Mouse (Mus musculus): ENCODE data around the gene Frem2. TPM values are rescaled to one million over a fixed set of nuclear protein-coding genes. Genes with fewer than 3 reads are reported as not detected.

Gene Frem2
- 0.30 and 0.33 TPM in 2 replicates for polyA plus RNA-seq (2015; fragmentation: Nextera tagmentation; extraction: Ambion mirVana)

DNA sequence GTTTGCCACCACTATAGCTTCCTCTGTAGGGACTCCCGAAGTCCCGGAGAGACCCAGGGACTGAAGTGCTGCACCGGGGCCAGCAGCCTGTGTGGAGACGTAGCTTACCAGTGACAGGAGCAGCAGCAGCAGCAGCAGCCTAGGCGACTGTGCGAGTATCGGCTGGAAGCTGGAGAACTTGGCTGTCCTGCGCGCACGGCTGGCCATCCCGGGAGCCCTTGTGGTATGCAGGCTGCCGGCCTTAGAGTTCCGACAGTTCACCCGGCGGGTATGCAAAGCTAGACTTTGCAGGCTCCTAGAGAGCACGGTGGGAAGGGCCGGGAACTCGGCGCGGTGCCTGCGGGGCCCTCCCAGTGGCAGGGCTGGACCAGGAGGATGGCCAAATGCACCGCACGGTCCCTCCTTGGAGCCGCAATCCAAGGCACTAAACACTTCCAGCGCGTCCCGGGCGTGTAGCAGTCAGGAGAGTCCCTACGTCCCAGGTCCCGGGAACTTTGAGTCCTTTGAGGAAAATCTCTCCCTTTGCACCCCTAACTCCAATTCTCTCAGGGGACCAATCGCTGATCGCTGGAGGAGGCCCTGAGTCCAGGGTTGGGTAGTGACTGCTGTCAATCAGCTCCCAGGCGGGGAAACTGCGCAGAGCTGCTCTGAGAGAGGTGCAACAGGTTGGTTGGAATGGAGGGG, at the start of gene Frem2:
TSS of gene Frem2 (minus strand) at position 478 of the 684 bp plus-strand sequence.
- Histone ChIP-seq H3K36me3 (replicated peaks) (no peaks in the 10 kb centered on the region), H3K4me2 (peak within 1 kb of the TSS; percentile 62), H3K4me1 (replicated peaks) (no peaks in the 10 kb centered on the region; the same call in 1 of the 2 replicates), H3K27me3 (peaks cover 43% of the 10 kb centered on the region), H3K4me3 (replicated peaks) (peak within 1 kb of the TSS; percentile 44), H3K27ac (replicated peaks) (no peak within 1 kb of the TSS), H3K9me3 (replicated peaks) (no peaks in the 10 kb centered on the region; the same call in 1 of the 2 replicates), H3K9ac (no peak within 1 kb of the TSS)
- peak; percentile 78 for ATAC-seq (ENCODE audit: insufficient read depth)
- under 1% methylated on average over 34 of the region's 34 CpGs for WGBS (ENCODE audit: insufficient replicate concordance)

DNA sequence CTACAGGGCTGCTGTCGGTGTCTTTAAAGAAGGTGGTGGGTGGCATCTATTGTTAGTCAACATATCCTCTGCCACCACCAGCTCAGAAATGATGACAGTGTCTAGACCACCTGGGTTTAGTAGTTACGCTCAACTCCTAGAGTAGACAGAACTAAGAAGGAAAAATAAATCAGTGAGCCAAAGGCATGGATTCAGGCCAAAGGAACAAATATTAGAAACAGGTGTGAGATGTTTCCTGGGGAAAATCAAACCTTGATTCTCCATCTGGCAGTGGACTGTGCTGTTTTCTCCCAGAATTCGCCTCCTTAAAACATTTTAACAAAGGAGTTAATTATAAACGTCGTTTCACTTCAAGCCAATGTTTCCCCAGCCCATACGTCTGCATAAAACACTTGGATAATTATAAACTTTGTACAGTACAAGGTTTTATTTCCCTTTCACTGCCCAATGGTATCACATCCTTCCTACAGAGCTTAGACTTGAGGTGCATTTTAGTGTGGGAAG, 48.9 kb upstream of the Frem2 start:
- Histone ChIP-seq H3K4me1 (replicated peaks) (no peaks in the 10 kb centered on the region), H3K27me3 (no peaks in the 10 kb centered on the region; the same call in 1 of the 2 replicates), H3K27ac (replicated peaks) (no peak overlapping the region), H3K4me2 (no peak overlapping the region), H3K36me3 (replicated peaks) (no peaks in the 10 kb centered on the region), H3K9ac (no peak overlapping the region), H3K9me3 (replicated peaks) (no peaks in the 10 kb centered on the region), H3K4me3 (replicated peaks) (no peak overlapping the region)
- no peak for ATAC-seq (ENCODE audit: insufficient read depth)
- 67% methylated on average over 6 of the region's 6 CpGs for WGBS (ENCODE audit: insufficient replicate concordance)

DNA sequence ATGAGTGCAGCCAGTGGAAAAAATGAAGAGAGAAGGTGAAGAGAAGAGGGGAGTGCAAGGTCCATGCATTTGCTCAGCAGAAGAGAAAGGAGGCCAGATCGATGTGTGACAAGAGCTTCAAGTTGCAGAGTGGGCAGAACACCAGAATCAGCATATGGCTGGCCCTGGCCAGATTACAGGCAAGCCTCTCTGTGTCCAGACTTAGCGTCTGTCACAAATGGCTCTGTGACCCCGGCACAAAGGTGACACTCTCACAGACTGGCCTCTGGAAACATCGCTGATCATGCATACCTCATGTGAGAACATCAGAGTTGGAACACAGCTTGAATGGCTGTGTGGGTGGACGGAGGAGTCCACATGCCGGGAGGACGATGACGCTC, 46.0 kb upstream of the Frem2 start:
- no peaks in the 10 kb centered on the region; the same call in 1 of the 2 replicates for H3K27me3 ChIP-seq
- H3K4me1 ChIP-seq (replicated peaks): no peaks in the 10 kb centered on the region
- no peak overlapping the region for H3K9ac ChIP-seq
- WGBS (ENCODE audit: insufficient replicate concordance): 66% methylated on average over 8 of the region's 8 CpGs
- H3K4me2 ChIP-seq: no peak overlapping the region
- no peaks in the 10 kb centered on the region for H3K36me3 ChIP-seq (replicated peaks)
- no peak overlapping the region for H3K27ac ChIP-seq (replicated peaks)
- no peaks in the 10 kb centered on the region for H3K9me3 ChIP-seq (replicated peaks)
- no peak for ATAC-seq (ENCODE audit: insufficient read depth)
- no peak overlapping the region for H3K4me3 ChIP-seq (replicated peaks)

DNA sequence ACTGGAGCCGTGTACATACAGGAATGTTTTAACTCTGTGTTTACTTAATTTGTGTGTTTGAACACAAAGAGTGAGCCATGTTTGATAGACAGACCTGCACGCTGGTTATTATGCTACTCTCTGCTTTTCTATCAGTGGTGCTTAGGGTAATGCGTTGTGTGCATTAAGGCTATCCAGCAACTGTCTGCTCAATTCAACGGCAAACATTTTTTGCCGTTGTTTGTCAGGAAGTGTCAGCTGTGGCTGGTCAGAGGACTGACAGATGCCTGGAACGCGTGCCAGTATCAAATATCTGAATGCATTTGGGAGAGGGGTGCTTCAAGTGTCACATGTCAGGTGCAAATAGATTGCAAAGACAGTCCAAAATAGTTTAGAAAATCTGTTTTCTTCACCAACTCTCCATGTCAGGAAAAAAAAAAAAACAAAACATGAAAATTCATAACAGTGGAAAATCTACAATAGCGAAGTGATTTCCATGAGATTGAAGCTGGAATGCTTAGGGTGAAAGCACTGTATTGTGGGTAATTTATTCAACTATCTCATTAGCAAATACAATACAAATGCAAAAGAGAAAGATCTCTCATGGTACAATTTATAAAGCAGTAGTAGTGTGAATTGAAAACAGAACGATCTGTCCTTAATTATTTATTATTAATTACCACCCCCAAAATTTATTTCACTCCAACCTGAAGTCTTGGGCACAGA, 45.4 kb upstream of the Frem2 start:
- ATAC-seq (ENCODE audit: insufficient read depth): no peak
- no peak overlapping the region for H3K4me2 ChIP-seq

DNA sequence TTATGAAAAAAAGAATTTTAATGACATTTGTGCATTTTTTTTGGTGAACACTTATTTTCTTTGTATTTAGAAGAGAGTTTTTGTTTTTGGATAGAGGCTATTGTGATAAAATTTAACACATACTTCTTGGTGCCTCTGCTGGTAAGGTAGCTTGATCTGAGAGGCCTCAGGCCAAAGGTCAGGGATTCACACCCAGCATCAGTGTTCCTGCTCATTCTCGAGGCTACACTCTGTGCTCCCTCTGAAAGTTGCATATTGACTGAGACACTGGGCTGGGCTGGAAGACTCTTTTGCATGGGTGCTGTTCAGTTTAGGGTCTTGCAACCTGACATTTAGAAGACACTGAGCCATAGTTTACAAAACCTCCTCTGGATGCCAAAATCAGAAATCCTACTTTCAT, 44.8 kb upstream of the Frem2 start:
- Histone ChIP-seq H3K27ac (replicated peaks) (no peak overlapping the region), H3K4me3 (replicated peaks) (no peak overlapping the region), H3K9me3 (replicated peaks) (no peaks in the 10 kb centered on the region), H3K4me2 (no peak overlapping the region), H3K4me1 (replicated peaks) (no peaks in the 10 kb centered on the region), H3K36me3 (replicated peaks) (no peaks in the 10 kb centered on the region), H3K9ac (no peak overlapping the region), H3K27me3 (no peaks in the 10 kb centered on the region; the same call in 1 of the 2 replicates)
- no peak for ATAC-seq (ENCODE audit: insufficient read depth)
- 39% methylated on average over 1 of the region's 1 CpGs for WGBS (ENCODE audit: insufficient replicate concordance)

More for the DNA sequence above, 45.4 kb upstream of the Frem2 start:
- H3K36me3 ChIP-seq (replicated peaks): no peaks in the 10 kb centered on the region
- no peaks in the 10 kb centered on the region; the same call in 1 of the 2 replicates for H3K27me3 ChIP-seq
- H3K9me3 ChIP-seq (replicated peaks): no peaks in the 10 kb centered on the region
- H3K27ac ChIP-seq (replicated peaks): no peak overlapping the region
- H3K9ac ChIP-seq: no peak overlapping the region
- no peaks in the 10 kb centered on the region for H3K4me1 ChIP-seq (replicated peaks)
- WGBS (ENCODE audit: insufficient replicate concordance): 52% methylated on average over 9 of the region's 9 CpGs
- no peak overlapping the region for H3K4me3 ChIP-seq (replicated peaks)

DNA sequence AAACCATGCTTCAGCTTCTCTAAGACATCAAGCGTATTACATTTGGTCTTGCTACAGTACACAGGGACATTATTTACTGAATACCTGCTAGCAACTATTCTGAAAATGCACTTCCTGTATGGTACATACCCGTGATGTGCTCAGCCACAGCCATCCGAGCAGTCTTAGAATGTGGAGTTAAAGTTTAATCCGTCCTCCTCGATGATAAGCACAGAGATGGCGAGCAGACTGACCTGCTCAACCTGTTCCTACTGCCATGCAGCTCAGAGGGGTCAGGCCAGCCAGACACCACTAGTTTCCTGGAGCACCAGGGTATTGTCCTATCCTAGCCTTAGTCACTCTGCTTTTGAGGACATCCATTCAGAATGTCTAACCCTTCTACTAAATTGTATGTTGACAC, 30.6 kb upstream of the Frem2 start:
- no peak overlapping the region for H3K9ac ChIP-seq
- H3K4me2 ChIP-seq: no peak overlapping the region
- no peak overlapping the region for H3K27ac ChIP-seq (replicated peaks)
- no peak for ATAC-seq (ENCODE audit: insufficient read depth)
- H3K9me3 ChIP-seq (replicated peaks): no peaks in the 10 kb centered on the region
- no peaks in the 10 kb centered on the region for H3K4me1 ChIP-seq (replicated peaks)
- no peak overlapping the region for H3K4me3 ChIP-seq (replicated peaks)
- H3K27me3 ChIP-seq: no peaks in the 10 kb centered on the region
- H3K36me3 ChIP-seq (replicated peaks): no peaks in the 10 kb centered on the region
- 43% methylated on average over 6 of the region's 6 CpGs for WGBS (ENCODE audit: insufficient replicate concordance)

DNA sequence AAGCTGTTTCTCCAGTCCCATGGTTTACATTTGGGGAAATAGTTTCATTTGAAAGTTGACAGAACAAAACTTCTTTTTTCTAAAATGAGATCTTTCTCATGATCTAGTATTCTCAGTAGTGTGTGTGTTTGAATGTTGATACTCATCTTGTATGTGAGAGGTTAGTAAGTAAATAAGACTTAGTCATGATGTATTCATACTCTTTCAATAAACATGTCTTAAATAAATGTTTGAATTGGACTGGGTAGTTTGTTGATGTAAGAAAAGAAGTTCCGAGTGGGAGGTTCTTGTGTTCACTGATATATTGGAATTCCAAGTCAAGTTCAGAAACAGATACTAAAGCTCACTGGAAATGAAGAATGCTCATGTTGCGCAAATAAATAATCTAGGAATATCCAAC, 25.1 kb upstream of the Frem2 start:
- Histone ChIP-seq H3K4me3 (replicated peaks) (no peak overlapping the region), H3K4me2 (no peak overlapping the region), H3K36me3 (replicated peaks) (no peaks in the 10 kb centered on the region), H3K27ac (replicated peaks) (no peak overlapping the region), H3K9ac (no peak overlapping the region), H3K27me3 (no peaks in the 10 kb centered on the region), H3K4me1 (replicated peaks) (no peaks in the 10 kb centered on the region), H3K9me3 (replicated peaks) (no peaks in the 10 kb centered on the region)
- 62% methylated on average over 2 of the region's 2 CpGs for WGBS (ENCODE audit: insufficient replicate concordance)
- ATAC-seq (ENCODE audit: insufficient read depth): no peak

DNA sequence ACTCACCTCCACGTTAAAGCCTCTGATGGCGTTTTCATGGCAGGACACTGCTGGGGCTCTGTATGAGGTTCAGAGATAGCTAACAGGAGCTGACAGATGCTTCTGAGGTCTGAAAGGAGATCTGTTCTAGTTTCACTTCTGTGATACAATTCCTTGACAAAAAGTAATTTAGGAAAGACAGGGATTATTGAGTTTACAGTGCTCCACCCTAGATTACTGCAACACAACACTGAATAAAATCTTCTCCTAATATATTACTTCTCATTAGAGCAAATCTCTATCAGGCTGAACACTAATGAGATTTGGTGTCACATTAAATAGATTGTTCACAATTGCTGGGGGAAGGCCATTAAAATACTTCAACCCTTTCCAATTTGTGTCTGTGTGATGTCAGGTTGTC, 23.7 kb upstream of the Frem2 start:
- Histone ChIP-seq H3K9me3 (replicated peaks) (no peaks in the 10 kb centered on the region), H3K4me3 (replicated peaks) (no peak overlapping the region), H3K4me1 (replicated peaks) (no peaks in the 10 kb centered on the region), H3K9ac (no peak overlapping the region), H3K4me2 (no peak overlapping the region), H3K27ac (replicated peaks) (no peak overlapping the region), H3K36me3 (replicated peaks) (no peaks in the 10 kb centered on the region), H3K27me3 (no peaks in the 10 kb centered on the region)
- 41% methylated on average over 2 of the region's 2 CpGs for WGBS (ENCODE audit: insufficient replicate concordance)
- ATAC-seq (ENCODE audit: insufficient read depth): no peak

DNA sequence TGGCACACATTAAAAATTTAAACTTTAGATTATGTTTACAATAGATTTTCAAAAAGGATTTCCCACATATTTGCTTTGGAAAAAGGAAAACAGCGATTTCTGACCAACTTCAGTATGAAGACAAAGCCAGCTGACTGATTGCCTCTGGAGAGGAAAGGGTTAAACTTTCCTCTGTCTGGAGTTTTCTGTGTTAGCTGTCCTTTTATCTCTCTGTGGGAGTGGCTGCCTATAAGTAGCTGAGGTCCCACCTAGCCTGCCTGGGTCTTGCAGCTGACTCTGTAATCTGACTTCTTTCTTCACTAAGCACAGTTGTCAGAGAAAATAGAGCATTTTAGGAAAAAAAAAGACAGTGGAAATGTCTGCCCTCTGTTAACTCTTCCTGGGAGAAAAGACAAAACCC, 17.1 kb upstream of the Frem2 start:
- 23% methylated on average over 1 of the region's 1 CpGs for WGBS (ENCODE audit: insufficient replicate concordance)

DNA sequence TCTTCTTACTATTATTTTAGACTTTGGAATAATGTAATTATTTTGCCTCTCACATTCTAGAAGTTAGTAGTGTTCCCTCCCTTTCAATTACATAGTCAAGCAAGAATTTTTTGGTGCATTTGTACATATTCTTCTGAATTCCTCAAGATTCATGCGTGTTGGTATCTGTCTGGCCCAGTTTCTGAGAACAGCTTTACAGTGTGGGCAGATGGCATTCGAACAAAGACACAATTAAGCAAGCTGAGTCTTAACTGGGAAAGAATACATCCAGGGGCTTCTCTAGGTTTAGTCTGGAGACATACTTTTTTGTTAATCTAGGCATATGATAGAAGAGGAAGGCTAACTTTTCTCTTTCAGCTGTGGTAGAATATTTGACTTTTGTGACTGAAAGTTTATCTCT, 12.6 kb upstream of the Frem2 start:
- ATAC-seq (ENCODE audit: insufficient read depth): no peak
- Histone ChIP-seq H3K4me1 (replicated peaks) (peaks cover 3% of the 10 kb centered on the region; the same call in 1 of the 2 replicates), H3K27ac (replicated peaks) (no peak overlapping the region), H3K9me3 (replicated peaks) (no peaks in the 10 kb centered on the region), H3K4me3 (replicated peaks) (no peak overlapping the region), H3K4me2 (no peak overlapping the region), H3K9ac (no peak overlapping the region), H3K27me3 (no peaks in the 10 kb centered on the region), H3K36me3 (replicated peaks) (no peaks in the 10 kb centered on the region)
- 65% methylated on average over 2 of the region's 2 CpGs for WGBS (ENCODE audit: insufficient replicate concordance)

More for the DNA sequence above, 17.1 kb upstream of the Frem2 start:
- Histone ChIP-seq H3K4me2 (no peak overlapping the region), H3K27ac (replicated peaks) (no peak overlapping the region), H3K4me1 (replicated peaks) (peaks cover 3% of the 10 kb centered on the region; the same call in 1 of the 2 replicates), H3K4me3 (replicated peaks) (no peak overlapping the region), H3K27me3 (no peaks in the 10 kb centered on the region), H3K9ac (no peak overlapping the region), H3K9me3 (replicated peaks) (no peaks in the 10 kb centered on the region), H3K36me3 (replicated peaks) (no peaks in the 10 kb centered on the region)
- ATAC-seq (ENCODE audit: insufficient read depth): no peak

DNA sequence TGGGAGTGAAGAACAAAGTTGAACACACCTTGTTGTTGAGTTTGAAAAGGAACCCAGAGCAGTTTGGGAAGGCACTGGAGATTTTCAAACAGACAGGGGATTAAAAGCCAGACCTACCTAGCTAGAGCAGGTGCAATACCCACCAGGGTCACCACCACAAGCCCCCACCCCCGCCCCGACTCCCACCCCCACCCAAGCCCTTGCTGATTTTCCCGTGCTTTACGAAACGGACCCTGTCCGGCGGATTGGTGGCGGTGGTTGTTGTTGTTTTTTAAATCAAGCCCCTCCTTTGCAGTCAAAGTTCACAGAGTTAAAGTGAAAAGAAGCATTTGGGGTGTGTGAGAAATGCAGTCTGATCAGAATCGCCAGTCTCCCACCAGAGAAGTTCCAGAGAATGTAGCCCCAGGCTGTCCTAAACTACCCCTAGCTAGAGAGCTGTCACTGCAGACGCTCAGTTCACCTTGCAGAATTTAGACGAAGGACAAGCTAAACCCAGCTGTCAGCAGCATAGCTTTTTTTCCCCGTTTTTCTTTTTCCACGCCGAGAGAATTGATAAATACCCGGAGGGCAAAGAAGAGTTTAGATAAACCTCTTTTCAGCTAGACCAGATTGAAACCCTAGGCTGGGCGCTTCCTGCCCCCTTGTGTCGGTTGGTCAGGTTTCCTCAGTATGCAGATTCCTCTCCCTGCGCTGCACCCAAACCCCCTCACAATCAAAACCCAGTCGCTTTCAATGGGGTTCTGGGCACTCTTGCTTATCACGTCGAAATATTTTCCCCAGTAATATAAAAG, 784 bp upstream of the Frem2 start:
- peak overlapping the region; percentile 44 for H3K4me3 ChIP-seq (replicated peaks)
- under 1% methylated on average over 21 of the region's 21 CpGs for WGBS (ENCODE audit: insufficient replicate concordance)

More for the DNA sequence above, 784 bp upstream of the Frem2 start:
- H3K4me2 ChIP-seq: peak overlapping the region; percentile 62
- no peaks in the 10 kb centered on the region for H3K36me3 ChIP-seq (replicated peaks)
- ATAC-seq (ENCODE audit: insufficient read depth): no peak
- H3K9ac ChIP-seq: no peak overlapping the region
- H3K27ac ChIP-seq (replicated peaks): no peak overlapping the region
- no peaks in the 10 kb centered on the region; the same call in 1 of the 2 replicates for H3K9me3 ChIP-seq (replicated peaks)
- H3K4me1 ChIP-seq (replicated peaks): no peaks in the 10 kb centered on the region; the same call in 1 of the 2 replicates
- H3K27me3 ChIP-seq: peaks cover 43% of the 10 kb centered on the region
